ENCODE assay signal across 12 mouse cellular contexts in the genomic region with DNA sequence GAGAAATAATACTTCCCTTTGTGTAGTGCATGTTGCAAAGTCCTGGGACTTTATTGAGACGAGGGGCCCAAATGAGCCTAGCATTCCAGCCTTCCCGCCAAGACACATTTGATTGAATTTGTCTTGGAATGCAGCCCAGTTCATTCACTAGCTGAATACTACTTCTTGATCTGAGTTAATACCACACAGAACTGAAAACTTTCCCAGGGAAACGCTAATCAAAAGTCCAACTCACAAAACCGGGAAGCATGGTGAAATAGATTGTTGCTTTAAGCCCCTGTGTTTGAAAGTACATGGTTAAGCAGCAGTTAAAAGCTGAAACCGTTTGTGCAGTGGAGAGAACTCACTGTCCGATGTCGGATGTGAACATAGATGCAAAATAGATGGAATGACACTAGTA. TPM values are rescaled to one million over a fixed set of nuclear protein-coding genes. Genes with fewer than 3 reads are reported as not detected.
DNase-seq lines count a peak whose midpoint lies in the region.
"Had no signal": no experiment of that assay in that cellular context is flagged by ENCODE, and none has a peak within 500 bp of the region (broad histone marks: within the 10 kb centered on the region; RNA-seq: fewer than 3 reads in every experiment).

No protein-coding gene starts in this region.

- intact Hi-C loops in heart, postnatal 14 days (cut with DNase I) = no loop called here

- DNase-seq in heart, adult 11 months = peak; percentile 43
- no peak for DNase-seq in heart, postnatal 14 days
- peak; percentile 26 to 27 for DNase-seq in right cerebral cortex, postnatal 10 days (ENCODE audit: low spot score in 2 of 2)
- DNase-seq in right cerebral cortex, postnatal 4 days = no peak
- DNase-seq in layer of hippocampus, adult 9-11 months = peak; percentile 7
- no peak for DNase-seq in ovary, adult 18-20 months (ENCODE audit: low spot score)
- DNase-seq in ovary, postnatal 14 days (ENCODE audit: low spot score) = no peak
- no peak for DNase-seq in gastrocnemius, adult 18-20 months (ENCODE audit: low spot score)
- DNase-seq: cerebellum, postnatal 14 days had no signal

RNA-seq across cellular contexts. Expression of a gene that starts 24.6 kb away (rescaled TPM):
- not detected for total RNA-seq in heart, postnatal 14 days (2021)
- total RNA-seq in gastrocnemius, adult 18-20 months (2021) = not detected
- total RNA-seq: ES-E14; gastrocnemius, adult 8-10 months; monocyte, adult 5-6 weeks had no signal

Comparison
In these comparisons a context has a peak if more than half of its experiments do, and no peak if none do; other contexts are left out.
1. DNase-seq: peak in heart, adult 11 months (single experiment), right cerebral cortex, postnatal 10 days (2 of 2) and layer of hippocampus, adult 9-11 months (single experiment); none in heart, postnatal 14 days (0 of 2), right cerebral cortex, postnatal 4 days (single experiment), ovary, adult 18-20 months (single experiment), ovary, postnatal 14 days (single experiment) and gastrocnemius, adult 18-20 months (single experiment).